Comparison of ENCODE assay signal across 15 mouse cellular contexts in genomic region chr5:66103386-66103785, GRCm38 (mm10).
"Had no signal": no experiment of that assay in that cellular context is flagged by ENCODE, and none has a peak within 500 bp of the region (broad histone marks: within the 10 kb centered on the region; RNA-seq: fewer than 3 reads in every experiment).

No protein-coding gene starts in this region.

- H3K36me3 ChIP-seq: neural tube, embryonic 15.5 days; stomach, embryonic 15.5 days had no signal

- H3K27me3 ChIP-seq: neural tube, embryonic 15.5 days; stomach, embryonic 15.5 days had no signal

- H3K27ac ChIP-seq: neural tube, embryonic 15.5 days; stomach, embryonic 15.5 days; stomach, postnatal 0 days had no signal

- DNase-seq: retina, postnatal 1 day; right cerebral cortex, adult 18-20 months; right cerebral cortex, postnatal 14 days; right cerebral cortex, postnatal 25 days; right cerebral cortex, postnatal 4 days; spleen, adult 18-20 months; thymus, adult 18-20 months; thymus, adult 2 months; thymus, postnatal 14 days; thymus, postnatal 25 days; thymus, postnatal 36 days; thymus, postnatal 4 days had no signal

- H3K4me1 ChIP-seq: neural tube, embryonic 15.5 days had no signal

- H3K9me3 ChIP-seq: neural tube, embryonic 15.5 days; stomach, embryonic 15.5 days had no signal

- H3K9ac ChIP-seq: neural tube, embryonic 15.5 days; stomach, embryonic 15.5 days had no signal

- H3K4me2 ChIP-seq: neural tube, embryonic 15.5 days; stomach, embryonic 15.5 days had no signal

- H3K4me3 ChIP-seq: neural tube, embryonic 15.5 days; stomach, embryonic 15.5 days had no signal
